Comparison of ENCODE assay signal across 26 mouse cellular contexts in the genomic region with DNA sequence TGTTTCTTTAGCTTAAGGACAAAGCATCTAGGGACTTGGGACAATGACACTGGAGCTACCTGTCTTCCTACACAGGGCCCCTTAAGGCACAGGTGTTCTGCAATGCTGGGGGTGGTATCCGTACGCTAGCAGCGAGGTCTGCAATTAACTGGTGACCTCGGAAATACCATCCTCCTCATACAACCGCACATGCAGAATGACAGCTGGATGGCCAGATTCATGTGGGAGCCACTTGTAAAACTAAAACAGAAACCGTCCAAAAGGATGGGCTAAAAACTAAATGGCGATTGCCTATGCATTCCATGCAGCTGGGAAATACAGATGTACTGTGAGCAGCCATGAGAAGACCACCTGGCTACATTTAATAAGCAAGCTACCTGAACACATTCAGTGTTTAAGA.
"Had no signal": no experiment of that assay in that cellular context is flagged by ENCODE, and none has a peak within 500 bp of the region (broad histone marks: within the 10 kb centered on the region; RNA-seq: fewer than 3 reads in every experiment).

No protein-coding gene starts in this region.

- H3K4me2 ChIP-seq: heart, embryonic 11.5 days; heart, embryonic 12.5 days; heart, embryonic 13.5 days; heart, embryonic 15.5 days; hindbrain, embryonic 12.5 days; hindbrain, embryonic 13.5 days; hindbrain, embryonic 14.5 days; hindbrain, embryonic 15.5 days; intestine, embryonic 15.5 days; kidney, embryonic 15.5 days had no signal

- H3K4me3 ChIP-seq: heart, embryonic 10.5 days; heart, embryonic 12.5 days; heart, embryonic 13.5 days; heart, embryonic 15.5 days; hindbrain, embryonic 10.5 days; hindbrain, embryonic 12.5 days; hindbrain, embryonic 13.5 days; hindbrain, embryonic 15.5 days; intestine, embryonic 15.5 days; kidney, embryonic 15.5 days; layer of hippocampus, adult 2 months had no signal

- DNase-seq: heart, postnatal 36 days; kidney, adult 11 months; kidney, adult 18-20 months; kidney, adult 2 months; kidney, adult 8-10 months; kidney, adult 9 months; layer of hippocampus, adult 9-11 months; layer of hippocampus, postnatal 36 days had no signal

- H3K9ac ChIP-seq: heart, embryonic 12.5 days; heart, embryonic 13.5 days; heart, embryonic 15.5 days; hindbrain, embryonic 12.5 days; hindbrain, embryonic 13.5 days; hindbrain, embryonic 14.5 days; hindbrain, embryonic 15.5 days; intestine, embryonic 15.5 days; kidney, embryonic 15.5 days had no signal

- H3K4me1 ChIP-seq: hindbrain, embryonic 10.5 days; hindbrain, embryonic 12.5 days; hindbrain, embryonic 13.5 days; hindbrain, embryonic 15.5 days; intestine, embryonic 15.5 days had no signal

- ATAC-seq: hindbrain, postnatal 0 days; inflammation-experienced regulatory T-cells, adult 6 months; intestine, embryonic 15.5 days; intestine, embryonic 16.5 days; intestine, postnatal 0 days had no signal

- H3K36me3 ChIP-seq: intestine, embryonic 15.5 days had no signal

- H3K9me3 ChIP-seq: heart, embryonic 10.5 days; heart, embryonic 12.5 days; heart, embryonic 13.5 days; heart, embryonic 15.5 days; hindbrain, embryonic 10.5 days; hindbrain, embryonic 12.5 days; hindbrain, embryonic 13.5 days; hindbrain, embryonic 15.5 days; intestine, embryonic 15.5 days; kidney, embryonic 15.5 days had no signal

- H3K27ac ChIP-seq: heart, embryonic 10.5 days; heart, embryonic 13.5 days; heart, embryonic 15.5 days; hindbrain, embryonic 10.5 days; hindbrain, embryonic 12.5 days; hindbrain, embryonic 13.5 days; hindbrain, embryonic 14.5 days; hindbrain, embryonic 15.5 days; hindbrain, postnatal 0 days; intestine, embryonic 15.5 days; kidney, embryonic 15.5 days; kidney, postnatal 0 days; layer of hippocampus, adult 2 months had no signal

- H3K27me3 ChIP-seq: heart, embryonic 12.5 days; heart, embryonic 13.5 days; heart, embryonic 15.5 days; hindbrain, embryonic 12.5 days; hindbrain, embryonic 13.5 days; hindbrain, embryonic 15.5 days; intestine, embryonic 15.5 days; kidney, embryonic 15.5 days had no signal
